Mouse (Mus musculus) MN1 (cell line): ENCODE measurements around the gene Retsat.

Experiments
- DNase-seq: peaks from one replicate; pipeline ENCODE4 v3.0.0-alpha.2; 2016; ENCODE audit warnings: low spot score

Retsat gene

GRCm38 (mm10) chr6:72623661-72624402 is 25.6 kb downstream of the Retsat start:
- no peak for DNase-seq

GRCm38 (mm10) chr6:72626391-72626790 is 28.1 kb downstream of the Retsat start:
- no peak for DNase-seq

DNA sequence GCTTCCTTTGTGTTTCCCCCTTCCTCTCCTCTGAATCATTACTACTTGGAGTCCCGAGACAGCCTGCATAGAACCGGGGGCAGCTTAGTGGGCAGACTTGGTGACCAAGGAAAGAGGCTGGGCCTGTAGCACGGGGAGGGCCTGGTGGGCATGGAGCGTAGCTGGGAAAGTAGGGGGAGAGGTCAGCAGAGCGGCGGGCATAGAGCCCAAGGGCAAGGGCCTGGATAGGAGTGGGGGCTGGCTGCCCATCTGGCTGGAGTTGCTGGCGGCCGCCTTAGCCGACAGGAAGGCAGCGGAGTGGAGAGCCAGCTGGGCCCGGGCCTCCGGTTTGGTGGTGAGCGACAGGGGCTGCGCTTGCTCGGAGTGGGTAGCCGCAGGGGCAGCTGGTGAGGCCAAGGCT is 29.0 kb downstream of the Retsat start:
- DNase-seq, result no peak

DNA sequence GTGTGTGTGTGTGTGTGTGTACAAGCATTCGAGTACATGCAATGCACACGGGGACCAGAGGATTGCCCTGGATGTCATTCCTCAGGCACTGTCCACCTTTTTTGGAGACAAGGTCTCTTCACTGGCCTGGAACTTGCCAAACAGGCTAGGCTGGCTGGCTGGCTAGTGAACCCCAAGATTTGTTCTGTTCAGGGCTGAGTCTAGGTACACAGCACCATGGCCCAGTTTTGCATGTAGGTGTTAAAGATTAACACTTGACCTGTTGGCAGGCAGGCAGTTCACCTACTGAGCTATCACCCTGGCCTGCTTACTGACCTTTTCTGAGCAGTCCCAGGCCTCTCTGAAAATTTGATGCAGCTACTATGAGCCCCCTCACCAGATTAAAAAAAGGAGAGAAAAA is 32.1 kb downstream of the Retsat start:
- DNase-seq, result no peak

- DNase-seq, result no peak
Observed at GRCm38 (mm10) chr6:72630961-72631360, 32.7 kb downstream of the Retsat start.

DNA sequence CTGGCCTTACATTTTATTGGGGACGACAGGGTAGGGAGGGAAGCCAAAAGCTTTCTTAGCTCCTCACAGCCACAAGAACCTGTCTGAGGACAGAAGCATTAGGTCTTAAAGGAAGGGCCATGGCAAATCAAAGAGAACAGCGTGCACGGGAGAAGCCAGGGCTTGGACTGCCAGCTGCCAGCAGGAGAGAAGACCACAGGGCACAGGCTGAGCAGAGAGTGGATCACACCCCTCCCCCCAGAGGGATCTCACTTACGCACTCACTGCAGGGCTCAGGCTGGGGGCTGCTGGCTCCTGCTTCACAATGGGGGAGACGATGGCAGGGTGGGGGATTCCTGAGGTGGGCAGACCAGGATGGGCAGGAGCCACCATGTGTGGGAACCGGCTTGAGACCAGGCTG is 33.4 kb downstream of the Retsat start:
- DNase-seq, result no peak

DNA sequence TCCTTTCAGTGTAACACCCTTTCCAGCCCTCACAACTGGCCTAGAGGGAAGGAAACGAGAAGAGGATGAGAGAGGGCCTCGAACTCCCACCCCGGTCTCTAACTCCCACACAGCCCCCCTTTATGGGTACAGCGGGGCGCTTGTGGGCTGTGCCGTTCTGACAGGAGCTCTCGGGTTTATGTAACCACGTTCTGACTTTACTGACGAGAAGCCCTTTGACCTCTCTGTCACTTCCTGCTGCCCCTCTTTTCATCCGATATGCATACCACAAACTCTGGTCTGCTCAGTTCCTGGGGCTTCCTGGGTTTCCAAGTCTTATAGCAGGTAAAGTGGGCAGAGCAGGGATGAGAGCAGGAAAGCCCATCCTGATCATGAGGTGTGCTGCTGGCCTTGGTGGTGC is 36.0 kb downstream of the Retsat start:
- DNase-seq, result no peak

DNA sequence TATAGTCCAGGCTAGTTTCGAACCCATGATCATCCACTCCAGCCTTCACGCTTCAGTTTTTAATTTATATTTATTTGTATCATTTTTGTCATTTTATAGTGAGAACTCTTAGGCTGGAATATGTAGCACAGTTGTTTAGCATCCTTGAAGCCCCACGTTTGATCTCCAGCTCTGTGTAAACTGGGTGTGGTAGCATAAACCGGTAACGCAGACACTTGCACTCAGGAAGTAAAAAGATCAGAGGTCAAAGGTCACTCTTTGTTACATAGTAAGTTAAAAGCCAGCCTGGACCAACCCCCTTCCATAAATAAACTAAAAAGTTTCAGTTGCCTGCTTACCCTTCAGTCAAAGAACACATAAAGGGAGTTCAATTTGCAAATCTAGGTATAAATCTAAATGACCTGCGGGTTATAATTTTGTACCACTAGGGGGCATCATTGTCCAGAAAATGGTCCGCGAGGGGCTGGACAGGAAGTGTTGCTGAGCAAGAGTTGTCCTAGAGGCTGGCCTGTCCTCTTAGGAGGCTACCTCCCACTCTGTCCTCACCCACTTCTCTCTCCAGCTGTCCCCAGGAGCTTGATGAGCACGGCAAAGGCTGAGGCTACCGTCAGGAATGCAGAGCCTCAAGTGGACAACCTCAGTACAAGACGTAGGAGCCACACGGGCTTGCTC is 37.6 kb downstream of the Retsat start:
- peak; percentile 80 for DNase-seq

- no peak for DNase-seq
Observed at GRCm38 (mm10) chr6:72636940-72637339, 38.7 kb downstream of the Retsat start.

DNA sequence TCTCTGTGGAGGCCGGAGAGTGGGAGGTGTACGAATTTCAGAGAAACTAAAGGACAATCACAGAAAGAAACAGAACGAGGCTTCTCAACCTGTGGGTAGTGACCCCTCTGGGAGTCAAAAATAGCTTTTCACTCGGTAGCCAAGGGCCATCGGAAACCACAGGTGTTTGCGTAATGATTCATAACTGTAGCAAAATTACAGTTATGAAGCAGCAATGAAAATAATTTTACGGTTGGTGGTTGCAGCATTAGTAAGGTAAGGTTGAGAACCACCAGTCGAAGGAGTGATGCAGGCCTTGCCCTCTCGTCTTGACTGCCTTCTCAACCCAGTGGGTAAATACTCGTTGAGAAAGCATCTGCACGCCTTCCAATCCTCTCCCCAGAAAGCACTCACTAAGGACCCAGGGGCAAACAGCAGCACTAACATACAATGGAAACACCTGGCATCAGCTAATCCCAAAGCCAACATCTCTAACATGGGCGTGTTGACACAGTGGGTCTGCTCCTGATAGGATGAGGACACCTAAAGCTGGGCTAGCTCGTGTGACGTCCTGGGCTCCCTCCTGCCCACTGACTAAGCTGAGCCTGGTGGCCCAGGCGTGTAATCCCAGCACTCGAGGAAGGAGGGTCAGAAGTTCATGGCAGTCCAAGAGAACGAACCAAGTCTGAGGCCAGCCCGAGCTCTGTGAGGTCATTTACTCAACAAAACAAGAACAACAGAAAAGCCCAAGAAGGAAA is 43.1 kb downstream of the Retsat start:
- DNase-seq, result no peak

DNA sequence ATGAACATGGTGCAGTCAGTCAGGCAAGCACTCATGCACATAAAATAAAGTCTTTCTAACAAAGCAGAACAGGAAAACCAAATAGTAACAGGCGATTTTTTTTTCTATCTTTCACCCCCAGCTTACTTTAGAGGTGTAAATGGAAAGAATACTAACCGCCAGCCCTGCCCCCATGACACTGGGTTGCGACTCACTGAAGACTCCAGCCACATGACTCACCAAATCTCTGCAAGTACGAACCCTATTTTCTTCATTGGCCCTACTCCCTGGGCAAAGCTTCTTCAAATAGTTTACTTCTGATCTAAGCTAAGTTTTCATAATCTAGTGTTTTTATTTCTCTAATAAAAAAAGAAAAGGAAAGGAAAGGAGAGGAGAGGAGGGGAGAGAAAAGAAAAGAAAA is 46.3 kb downstream of the Retsat start:
- DNase-seq, result no peak

GRCm38 (mm10) chr6:72645364-72645763 is 47.1 kb downstream of the Retsat start:
- no peak for DNase-seq

- DNase-seq, result peak; percentile 71
Observed at GRCm38 (mm10) chr6:72647383-72647820, 49.1 kb downstream of the Retsat start.

DNA sequence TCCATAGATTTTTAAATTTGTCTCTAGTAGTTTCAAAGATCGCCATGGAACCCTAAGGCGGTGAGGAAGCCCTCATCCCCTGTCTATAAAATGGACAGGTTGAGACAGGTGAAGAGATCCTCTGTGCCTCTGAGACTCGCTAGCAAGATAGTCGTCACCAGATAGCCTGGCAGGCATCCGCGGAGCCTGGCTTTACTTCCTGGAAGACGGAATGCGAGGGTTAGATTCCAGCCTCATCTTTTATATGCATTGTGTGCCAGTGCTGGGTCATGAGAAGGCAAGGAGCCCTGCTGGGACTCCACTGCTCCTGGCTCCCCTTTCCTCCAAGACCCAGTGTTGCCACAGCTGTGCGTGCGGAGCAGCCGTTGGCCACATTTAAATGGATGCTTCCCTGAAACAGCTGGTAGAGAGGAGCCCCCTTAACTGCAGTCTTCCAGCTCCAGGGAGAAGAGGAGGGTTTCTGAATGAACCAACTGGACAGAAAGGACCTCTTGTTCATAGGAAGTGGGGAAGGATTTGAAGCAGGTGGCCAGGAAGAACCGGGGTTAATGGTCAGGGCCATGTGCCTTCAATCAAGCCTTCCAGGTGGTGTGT is 49.8 kb downstream of the Retsat start:
- no peak for DNase-seq

GRCm38 (mm10) chr6:72650338-72650851 is 52.1 kb downstream of the Retsat start:
- DNase-seq, result no peak

GRCm38 (mm10) chr6:72653419-72653818 is 55.1 kb downstream of the Retsat start:
- DNase-seq, result peak; percentile 18

DNA sequence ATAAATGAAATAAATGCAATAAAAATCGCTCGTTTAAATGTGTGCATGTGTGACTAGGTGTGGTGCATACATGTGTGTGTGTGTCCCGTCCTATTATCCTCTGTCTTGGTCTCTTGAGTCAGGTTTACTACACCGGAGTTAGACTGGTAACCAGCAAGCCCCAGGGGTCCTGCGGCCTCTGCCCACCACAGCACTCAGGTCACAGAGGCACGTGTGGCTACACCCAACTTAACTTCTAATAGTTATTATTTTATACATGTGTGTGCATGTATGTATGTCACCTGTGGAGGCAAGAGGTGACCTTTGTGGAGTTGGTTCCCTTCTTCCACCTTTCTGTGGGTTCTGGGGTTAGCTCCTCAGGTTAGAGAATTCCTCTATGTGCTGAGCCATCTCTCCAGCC is 56.1 kb downstream of the Retsat start:
- DNase-seq, result no peak

DNA sequence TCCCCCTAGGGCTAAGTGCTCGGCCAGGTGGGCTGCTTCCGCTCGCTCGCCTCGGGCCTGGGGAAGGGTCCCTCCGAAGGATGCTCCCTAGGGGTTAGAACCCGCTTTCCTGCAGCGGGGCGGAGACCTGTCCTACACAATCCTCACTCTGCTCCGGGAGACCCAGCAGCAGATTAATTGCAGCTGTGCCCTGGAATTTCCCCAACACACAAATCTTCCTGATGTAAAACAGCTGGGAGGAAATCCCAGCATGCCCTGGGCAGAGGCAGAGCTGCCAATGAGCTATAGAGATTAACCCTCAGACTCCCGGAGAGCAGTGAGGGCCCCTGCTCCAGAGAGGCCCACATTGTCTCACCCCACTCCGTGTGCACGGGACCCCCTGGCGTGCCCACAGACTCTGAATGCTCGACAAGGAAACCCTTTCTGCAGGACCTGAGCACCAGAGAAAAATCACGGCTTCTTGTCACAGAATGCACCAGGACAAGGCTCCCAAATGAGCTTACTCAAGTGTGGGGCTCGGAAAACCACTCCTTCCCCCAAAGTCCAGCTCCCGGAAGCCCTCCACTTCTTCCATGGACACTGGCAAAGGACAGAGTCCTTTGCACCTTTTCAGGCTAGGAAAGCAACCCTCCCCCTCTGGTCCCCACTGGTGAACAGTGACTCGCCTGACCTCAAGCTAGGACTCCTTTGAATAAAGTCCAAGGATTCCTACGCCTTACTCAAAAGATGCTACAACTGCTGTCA is 57.2 kb downstream of the Retsat start:
- no peak for DNase-seq

DNA sequence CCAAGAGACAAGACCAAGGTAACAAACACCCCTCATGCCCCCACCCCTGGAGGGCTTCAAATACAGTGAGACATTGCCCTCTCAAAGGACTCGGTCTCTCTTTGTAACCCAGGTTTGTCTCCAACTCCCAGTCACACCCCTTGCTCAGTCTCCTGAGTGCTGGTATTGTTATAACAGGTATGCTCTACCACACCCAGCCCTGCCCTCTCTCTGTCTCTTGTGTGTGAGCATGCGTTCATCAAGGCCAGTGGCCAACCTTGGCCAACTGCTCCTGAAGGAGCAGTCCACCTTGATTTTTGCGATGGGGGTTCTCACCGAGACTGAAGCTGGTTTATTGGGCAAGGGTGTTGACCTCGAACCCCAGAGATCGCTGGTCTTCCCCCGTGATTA is 57.8 kb downstream of the Retsat start:
- DNase-seq, result no peak

DNA sequence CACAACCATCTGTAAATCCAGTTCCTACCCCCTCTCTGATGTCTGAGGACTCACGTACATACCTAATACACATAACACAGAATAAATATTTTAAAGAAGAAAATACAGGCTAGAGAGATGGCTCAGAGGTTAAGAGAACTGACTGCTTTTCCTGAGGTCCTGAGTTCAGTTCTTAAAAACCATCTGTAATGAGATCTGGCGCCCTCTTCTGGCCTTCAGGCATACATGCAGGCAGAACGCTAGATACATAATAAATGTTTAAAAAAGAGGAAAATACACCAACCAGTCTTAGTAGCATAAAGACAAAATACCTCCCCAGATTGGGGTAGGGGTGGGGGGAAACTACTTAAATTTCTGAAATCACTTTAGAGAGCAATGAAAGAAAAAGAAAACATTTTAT is 59.7 kb downstream of the Retsat start:
- no peak for DNase-seq
